Mouse (Mus musculus): Measurements from ENCODE around the gene Il22ra2. TPM values are rescaled to one million over a fixed set of nuclear protein-coding genes. Genes with fewer than 3 reads are reported as not detected.
A peak's percentile ranks its signal among the peaks of the same experiment; 100 is the strongest.
"Not testable (repeated sequence)": the region's sequence is repeated elsewhere in the genome, so short reads cannot be mapped to it uniquely, and the experiment has no call there.

Gene Il22ra2
- polyA plus RNA-seq, 1 experiment from 2014 or later: 0.11 TPM

GRCm38 (mm10) chr10:19594201-19594905 is 27.4 kb upstream of the Il22ra2 start:
- WGBS: 76% methylated on average over 3 of the region's 3 CpGs
- H3K27me3 ChIP-seq (replicated peaks; ENCODE audit: control insufficient read depth, insufficient read depth, low read length): no peaks in the 10 kb centered on the region

GRCm38 (mm10) chr10:19596866-19597265 is 24.9 kb upstream of the Il22ra2 start:
- ATAC-seq (ENCODE audit: low read depth): no peak
- no peak overlapping the region for H3K27ac ChIP-seq (replicated peaks; ENCODE audit: low read depth, low read length)
- H3K4me1 ChIP-seq (ENCODE audit: control insufficient read depth, insufficient read depth, low read length): peaks cover 20% of the 10 kb centered on the region
- H3K4me2 ChIP-seq (ENCODE audit: low read depth, low read length): no peak overlapping the region
- 77% methylated on average over 4 of the region's 4 CpGs for WGBS
- H3K9ac ChIP-seq (ENCODE audit: low read depth, low read length): no peak overlapping the region
- DNase-seq (ENCODE audit: low spot score): no peak
- no peaks in the 10 kb centered on the region for H3K27me3 ChIP-seq (replicated peaks; ENCODE audit: control insufficient read depth, insufficient read depth, low read length)
- H3K4me3 ChIP-seq (ENCODE audit: low read depth, low read length): no peak overlapping the region
- H3K9me3 ChIP-seq (ENCODE audit: control insufficient read depth, low read length): no peaks in the 10 kb centered on the region
- peaks cover 22% of the 10 kb centered on the region for H3K36me3 ChIP-seq (ENCODE audit: control insufficient read depth, insufficient read depth, low read length)

More at GRCm38 (mm10) chr10:19594201-19594905, 27.4 kb upstream of the Il22ra2 start:
- DNase-seq (ENCODE audit: low spot score) (no peak), ATAC-seq (ENCODE audit: low read depth) (no peak)
- H3K4me2 ChIP-seq (ENCODE audit: low read depth, low read length): peak overlapping the region; percentile 69; the same call in 1 of the 2 replicates
- H3K9me3 ChIP-seq (ENCODE audit: control insufficient read depth, low read length): no peaks in the 10 kb centered on the region
- H3K36me3 ChIP-seq (ENCODE audit: control insufficient read depth, insufficient read depth, low read length): peaks cover 11% of the 10 kb centered on the region; the same call in 1 of the 2 replicates
- no peak overlapping the region for H3K9ac ChIP-seq (ENCODE audit: low read depth, low read length)
- H3K4me1 ChIP-seq (ENCODE audit: control insufficient read depth, insufficient read depth, low read length): peaks cover 20% of the 10 kb centered on the region
- H3K4me3 ChIP-seq (ENCODE audit: low read depth, low read length): no peak overlapping the region
- no peak overlapping the region for H3K27ac ChIP-seq (replicated peaks; ENCODE audit: low read depth, low read length)

GRCm38 (mm10) chr10:19598091-19598490 is 23.7 kb upstream of the Il22ra2 start:
- ATAC-seq (ENCODE audit: low read depth) (peak; percentile 26; the same call in 1 of the 2 replicates), DNase-seq (ENCODE audit: low spot score) (peak; percentile 60)
- 67% methylated on average over 11 of the region's 11 CpGs for WGBS

GRCm38 (mm10) chr10:19599331-19600092 is 22.3 kb upstream of the Il22ra2 start:
- 81% methylated on average over 6 of the region's 6 CpGs for WGBS
- Histone ChIP-seq H3K36me3 (ENCODE audit: control insufficient read depth, insufficient read depth, low read length) (peaks cover 44% of the 10 kb centered on the region), H3K9ac (ENCODE audit: low read depth, low read length) (no peak overlapping the region), H3K4me1 (ENCODE audit: control insufficient read depth, insufficient read depth, low read length) (no peaks in the 10 kb centered on the region), H3K4me3 (ENCODE audit: low read depth, low read length) (no peak overlapping the region), H3K27me3 (replicated peaks; ENCODE audit: control insufficient read depth, insufficient read depth, low read length) (no peaks in the 10 kb centered on the region), H3K4me2 (ENCODE audit: low read depth, low read length) (no peak overlapping the region), H3K9me3 (ENCODE audit: control insufficient read depth, low read length) (no peaks in the 10 kb centered on the region), H3K27ac (replicated peaks; ENCODE audit: low read depth, low read length) (no peak overlapping the region)
- ATAC-seq (ENCODE audit: low read depth): no peak
- no peak for DNase-seq (ENCODE audit: low spot score)

More at GRCm38 (mm10) chr10:19598091-19598490, 23.7 kb upstream of the Il22ra2 start:
- Histone ChIP-seq H3K4me3 (ENCODE audit: low read depth, low read length) (no peak overlapping the region), H3K27ac (replicated peaks; ENCODE audit: low read depth, low read length) (no peak overlapping the region), H3K9me3 (ENCODE audit: control insufficient read depth, low read length) (no peaks in the 10 kb centered on the region), H3K4me2 (ENCODE audit: low read depth, low read length) (no peak overlapping the region), H3K36me3 (ENCODE audit: control insufficient read depth, insufficient read depth, low read length) (peaks cover 30% of the 10 kb centered on the region), H3K4me1 (ENCODE audit: control insufficient read depth, insufficient read depth, low read length) (peaks cover 13% of the 10 kb centered on the region), H3K9ac (ENCODE audit: low read depth, low read length) (no peak overlapping the region), H3K27me3 (replicated peaks; ENCODE audit: control insufficient read depth, insufficient read depth, low read length) (no peaks in the 10 kb centered on the region)

GRCm38 (mm10) chr10:19600093-19600420 is 21.7 kb upstream of the Il22ra2 start:
- H3K27ac ChIP-seq (replicated peaks; ENCODE audit: low read depth, low read length): no peak overlapping the region
- H3K9me3 ChIP-seq (ENCODE audit: control insufficient read depth, low read length): no peaks in the 10 kb centered on the region
- H3K4me1 ChIP-seq (ENCODE audit: control insufficient read depth, insufficient read depth, low read length): no peaks in the 10 kb centered on the region
- no peaks in the 10 kb centered on the region for H3K27me3 ChIP-seq (replicated peaks; ENCODE audit: control insufficient read depth, insufficient read depth, low read length)
- WGBS: 80% methylated on average over 3 of the region's 3 CpGs
- no peak overlapping the region for H3K4me2 ChIP-seq (ENCODE audit: low read depth, low read length)
- ATAC-seq (ENCODE audit: low read depth): no peak
- H3K36me3 ChIP-seq (ENCODE audit: control insufficient read depth, insufficient read depth, low read length): peaks cover 49% of the 10 kb centered on the region
- no peak overlapping the region for H3K9ac ChIP-seq (ENCODE audit: low read depth, low read length)
- no peak overlapping the region for H3K4me3 ChIP-seq (ENCODE audit: low read depth, low read length)
- no peak for DNase-seq (ENCODE audit: low spot score)

GRCm38 (mm10) chr10:19601502-19601901 is 20.3 kb upstream of the Il22ra2 start:
- H3K4me1 ChIP-seq (ENCODE audit: control insufficient read depth, insufficient read depth, low read length); ATAC-seq (ENCODE audit: low read depth); H3K4me2 ChIP-seq (ENCODE audit: low read depth, low read length); H3K27me3 ChIP-seq (replicated peaks; ENCODE audit: control insufficient read depth, insufficient read depth, low read length); DNase-seq (ENCODE audit: low spot score); H3K27ac ChIP-seq (replicated peaks; ENCODE audit: low read depth, low read length); H3K9me3 ChIP-seq (ENCODE audit: control insufficient read depth, low read length); H3K9ac ChIP-seq (ENCODE audit: low read depth, low read length); H3K4me3 ChIP-seq (ENCODE audit: low read depth, low read length): not testable (repeated sequence)
- 25% methylated on average over 1 of the region's 1 CpGs for WGBS
- peaks cover 62% of the 10 kb centered on the region for H3K36me3 ChIP-seq (ENCODE audit: control insufficient read depth, insufficient read depth, low read length)

- no peak overlapping the region for H3K27ac ChIP-seq (replicated peaks; ENCODE audit: low read depth, low read length)
- no peaks in the 10 kb centered on the region for H3K27me3 ChIP-seq (replicated peaks; ENCODE audit: control insufficient read depth, insufficient read depth, low read length)
- ATAC-seq (ENCODE audit: low read depth): no peak
- H3K4me2 ChIP-seq (ENCODE audit: low read depth, low read length): no peak overlapping the region
- no peak overlapping the region for H3K9ac ChIP-seq (ENCODE audit: low read depth, low read length)
- 87% methylated on average over 6 of the region's 6 CpGs for WGBS
- no peak overlapping the region for H3K4me3 ChIP-seq (ENCODE audit: low read depth, low read length)
- no peaks in the 10 kb centered on the region for H3K9me3 ChIP-seq (ENCODE audit: control insufficient read depth, low read length)
- no peaks in the 10 kb centered on the region for H3K4me1 ChIP-seq (ENCODE audit: control insufficient read depth, insufficient read depth, low read length)
- peaks cover 77% of the 10 kb centered on the region for H3K36me3 ChIP-seq (ENCODE audit: control insufficient read depth, insufficient read depth, low read length)
- DNase-seq (ENCODE audit: low spot score): no peak
Measured at GRCm38 (mm10) chr10:19603231-19603630, 18.6 kb upstream of the Il22ra2 start.

- no peak overlapping the region for H3K4me3 ChIP-seq (ENCODE audit: low read depth, low read length)
- H3K4me2 ChIP-seq (ENCODE audit: low read depth, low read length): no peak overlapping the region
- no peaks in the 10 kb centered on the region for H3K9me3 ChIP-seq (ENCODE audit: control insufficient read depth, low read length)
- H3K9ac ChIP-seq (ENCODE audit: low read depth, low read length): no peak overlapping the region
- ATAC-seq (ENCODE audit: low read depth) (no peak), DNase-seq (ENCODE audit: low spot score) (no peak)
- H3K27ac ChIP-seq (replicated peaks; ENCODE audit: low read depth, low read length): no peak overlapping the region
- no peaks in the 10 kb centered on the region for H3K27me3 ChIP-seq (replicated peaks; ENCODE audit: control insufficient read depth, insufficient read depth, low read length)
- peaks cover 48% of the 10 kb centered on the region for H3K36me3 ChIP-seq (ENCODE audit: control insufficient read depth, insufficient read depth, low read length)
- H3K4me1 ChIP-seq (ENCODE audit: control insufficient read depth, insufficient read depth, low read length): peaks cover 12% of the 10 kb centered on the region; the same call in 1 of the 2 replicates
- 40% methylated on average over 14 of the region's 14 CpGs for WGBS
Measured at GRCm38 (mm10) chr10:19609125-19609524, 12.7 kb upstream of the Il22ra2 start.
